Mouse (Mus musculus) lung, postnatal 25 days (tissue): ENCODE results near the gene Olfr1186.
"Not testable (repeated sequence)": the region's sequence is repeated elsewhere in the genome, so short reads cannot be mapped to it uniquely, and the experiment has no call there.

Experiments
- DNase-seq: peaks from one replicate; pipeline ENCODE4 v3.0.0; 2022; ENCODE audit warnings: low spot score

The Olfr1186 gene

DNA sequence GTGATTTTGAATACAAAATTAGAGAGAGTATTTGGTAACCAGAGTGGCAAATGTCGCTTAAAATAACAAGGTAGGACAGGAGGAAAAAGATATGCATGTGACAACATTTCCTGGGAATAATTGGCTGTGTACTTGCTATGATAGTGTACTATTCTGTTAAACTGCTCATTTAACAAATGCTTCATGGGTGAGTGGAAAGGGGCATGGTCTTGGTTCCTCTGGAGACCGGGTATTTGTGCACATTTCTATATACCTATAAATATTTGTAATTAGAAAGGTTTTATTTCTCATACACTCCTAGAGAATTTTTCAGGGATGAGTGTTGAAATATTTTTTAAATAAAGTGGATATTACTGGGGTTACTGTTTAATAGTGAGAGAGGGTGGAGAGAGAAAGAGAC is at the start of gene Olfr1186:
Gene Olfr1186 (plus strand): TSS at position 301 of the 400 bp plus-strand sequence.
- no peak for DNase-seq

DNA sequence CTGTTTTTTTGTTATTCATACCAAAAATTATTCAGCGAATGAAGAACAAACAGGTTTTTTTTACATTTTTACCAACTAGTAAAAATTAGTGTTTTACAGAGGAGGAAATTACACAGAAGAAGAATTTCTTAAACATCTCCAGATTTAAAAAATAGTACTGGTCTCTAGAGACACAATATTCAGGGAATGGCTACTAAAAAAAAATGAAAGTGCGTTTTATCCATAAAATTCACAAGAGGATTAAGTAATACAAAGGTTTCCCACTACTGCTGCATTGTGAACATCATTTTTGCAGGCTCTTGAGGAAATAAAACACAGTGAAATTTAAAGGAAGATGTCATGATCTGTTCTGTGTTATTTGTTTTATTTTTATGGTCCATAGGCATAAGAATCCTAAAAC is 35.1 kb upstream of the Olfr1186 start, which contains the start of gene Olfr1184:
Gene Olfr1184 (plus strand): TSS at position 301 of the 400 bp plus-strand sequence.
- DNase-seq, result no peak

DNA sequence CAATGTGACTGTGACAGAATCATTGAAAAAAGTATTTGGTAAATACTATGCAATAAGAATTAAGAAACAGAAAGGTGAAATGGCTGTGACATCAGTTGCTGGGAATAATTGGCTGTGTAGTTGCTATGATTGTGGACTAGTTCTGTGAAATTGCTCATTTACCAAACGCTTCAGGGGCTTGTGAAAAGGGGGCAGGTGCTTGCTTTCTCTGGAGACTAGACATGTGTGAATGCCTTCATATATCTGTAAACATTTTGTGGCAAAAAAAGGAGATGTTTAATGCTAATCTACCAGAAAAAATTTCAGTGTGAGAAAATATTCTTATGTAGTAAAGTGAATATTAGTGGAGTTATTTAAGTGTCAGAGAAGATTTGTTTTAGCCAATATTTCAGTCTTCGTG is 25.3 kb upstream of the Olfr1186 start, which contains the start of gene Olfr1185-ps1:
Gene Olfr1185-ps1 (plus strand): TSS at position 301 of the 400 bp plus-strand sequence.
- no peak for DNase-seq

- DNase-seq, result no peak
Observed at GRCm38 (mm10) chr2:88525720-88526119, 7.4 kb downstream of the Olfr1186 start.

- DNase-seq, result no peak
Observed at GRCm38 (mm10) chr2:88556635-88557034, 38.3 kb downstream of the Olfr1186 start, which contains the start of gene Olfr1188. Gene Olfr1188, plus strand, starts transcription at chr2:88556935.

DNA sequence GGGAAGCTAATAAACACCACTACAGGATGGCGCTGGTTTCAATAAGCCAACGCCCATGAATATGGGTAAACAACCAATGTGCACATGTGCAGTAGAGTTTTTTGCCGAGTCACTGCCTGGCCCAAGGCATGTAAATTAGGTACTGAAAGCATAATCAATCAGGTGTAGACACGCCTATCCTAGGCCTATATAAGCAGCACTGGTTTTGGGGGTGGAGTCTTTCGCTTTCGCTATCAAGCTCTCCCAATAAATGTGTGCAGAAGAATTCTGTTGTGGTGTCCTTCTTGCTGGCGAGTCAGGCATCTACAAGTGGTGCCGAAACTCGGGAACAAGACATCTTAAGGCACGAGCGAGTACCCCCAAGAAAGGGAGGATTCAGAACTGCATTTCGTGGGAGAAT is 54.3 kb downstream of the Olfr1186 start:
- not testable (repeated sequence) for DNase-seq
